Mouse (Mus musculus) E14TG2a.4 (cell line): ENCODE data around the gene Ppara.

ENCODE experiments used
- H3K27me3 ChIP-seq: 2 replicates; pipeline ENCODE4 v1.6.1; 2014; ENCODE audit warnings: low read length, control low read depth; ENCODE audit not compliant: insufficient read depth
- H3K36me3 ChIP-seq: 2 replicates; pipeline ENCODE4 v1.6.1; 2014; ENCODE audit warnings: low read length, control low read depth; ENCODE audit not compliant: insufficient read depth
- H3K4me1 ChIP-seq: replicated peaks from 2 replicates; pipeline ENCODE4 v1.6.1; 2014; ENCODE audit warnings: low read depth, low read length, control low read depth
- H3K4me3 ChIP-seq: replicated peaks from 2 replicates; pipeline ENCODE4 v1.5.1; 2014; ENCODE audit warnings: mild to moderate bottlenecking, low read length
- H3K9me3 ChIP-seq: 2 replicates; pipeline ENCODE4 v1.6.1; 2014; ENCODE audit warnings: low read length, control low read depth
- CTCF ChIP-seq: conservative IDR thresholded peaks from 2 replicates; pipeline ENCODE4 v1.5.1; 2014; ENCODE audit warnings: low read length
- NANOG ChIP-seq: IDR thresholded peaks from 2 replicates; pipeline ENCODE4 v1.6.1; 2014; ENCODE audit warnings: borderline replicate concordance, low read length, mixed read lengths
- POU5F1 ChIP-seq: IDR thresholded peaks from 2 replicates; pipeline ENCODE4 v1.6.1; 2014; ENCODE audit warnings: low read length, borderline replicate concordance

Gene Ppara

GRCm38 (mm10) chr15:85810462-85810805, 75.7 kb downstream of the Ppara start:
- TF ChIP-seq CTCF: no peak
- TF ChIP-seq POU5F1: no peak
- no peak for TF ChIP-seq NANOG
- Histone ChIP-seq H3K9me3 (peaks cover 10% of the 10 kb centered on the region), H3K27me3 (peaks cover 9% of the 10 kb centered on the region)

DNA sequence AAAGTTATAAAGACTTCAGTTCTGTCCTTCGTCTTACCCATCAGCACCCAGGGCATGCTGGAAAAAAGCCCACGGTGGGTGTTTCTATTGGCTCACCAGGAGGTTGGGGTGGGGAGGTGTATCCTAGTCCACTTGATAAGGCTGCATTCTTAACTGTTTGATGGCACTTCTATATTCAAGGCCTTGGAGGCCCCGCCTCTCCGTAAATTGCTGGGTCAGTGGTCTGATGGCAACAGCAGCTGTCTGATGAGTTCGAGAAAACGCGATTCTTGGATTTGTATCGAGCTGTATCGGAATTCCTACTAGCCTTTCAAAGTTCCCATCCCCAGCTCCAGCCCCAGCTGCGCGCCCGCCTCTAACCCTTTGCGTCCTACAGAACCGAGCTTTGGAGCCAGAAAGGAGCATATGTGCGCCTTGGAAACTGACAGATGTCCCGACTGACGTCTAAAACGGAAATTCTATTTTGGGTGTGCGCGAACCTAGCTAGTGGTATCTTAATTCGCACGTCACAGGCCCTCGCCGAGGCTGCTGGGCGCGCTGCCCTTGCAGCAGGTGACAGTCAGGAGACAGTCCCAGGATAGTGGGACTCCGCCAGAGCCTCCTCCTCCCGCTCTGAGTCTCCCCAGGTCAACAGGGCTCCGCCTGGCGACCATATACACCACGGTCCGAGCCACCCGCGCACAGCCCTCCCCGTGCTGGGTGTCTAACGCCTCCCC, 76.2 kb downstream of the Ppara start:
- peaks cover 30% of the 10 kb centered on the region for H3K4me1 ChIP-seq
- peaks cover 23% of the 10 kb centered on the region for H3K36me3 ChIP-seq
- peak overlapping the region; percentile 88 for H3K4me3 ChIP-seq
- peaks cover 14% of the 10 kb centered on the region for H3K27me3 ChIP-seq
- TF ChIP-seq POU5F1 (no peak), NANOG (no peak), CTCF (no peak)
- peaks cover 15% of the 10 kb centered on the region for H3K9me3 ChIP-seq

More at GRCm38 (mm10) chr15:85810462-85810805, 75.7 kb downstream of the Ppara start:
- Histone ChIP-seq H3K4me1 (peaks cover 30% of the 10 kb centered on the region), H3K4me3 (peak overlapping the region; percentile 88), H3K36me3 (peaks cover 23% of the 10 kb centered on the region)

GRCm38 (mm10) chr15:85811535-85812277, 76.9 kb downstream of the Ppara start, which contains the start of gene Cdpf1:
Gene Cdpf1, minus strand, starts transcription at chr15:85811697.
- peak within 1 kb of the TSS; percentile 88 for H3K4me3 ChIP-seq
- peaks cover 21% of the 10 kb centered on the region for H3K9me3 ChIP-seq
- TF ChIP-seq NANOG (no peak), POU5F1 (no peak), CTCF (no peak)
- H3K27me3 ChIP-seq: peaks cover 20% of the 10 kb centered on the region
- peaks cover 23% of the 10 kb centered on the region for H3K36me3 ChIP-seq
- H3K4me1 ChIP-seq: peaks cover 30% of the 10 kb centered on the region

GRCm38 (mm10) chr15:85813428-85813827, 78.6 kb downstream of the Ppara start:
- H3K9me3 ChIP-seq: peaks cover 21% of the 10 kb centered on the region
- TF ChIP-seq NANOG (peak; percentile 89), POU5F1 (no peak)
- H3K27me3 ChIP-seq: peaks cover 32% of the 10 kb centered on the region
- peaks cover 30% of the 10 kb centered on the region for H3K4me1 ChIP-seq
- H3K36me3 ChIP-seq: peaks cover 8% of the 10 kb centered on the region
- H3K4me3 ChIP-seq: no peak overlapping the region

GRCm38 (mm10) chr15:85821203-85822010, 86.6 kb downstream of the Ppara start, which contains the start of gene Pkdrej:
Gene Pkdrej, minus strand, starts transcription at chr15:85821734.
- Histone ChIP-seq H3K4me3 (peak within 1 kb of the TSS; percentile 76), H3K27me3 (peaks cover 65% of the 10 kb centered on the region), H3K9me3 (0 out of 2 replicates have a peak, but pooled peaks cover 2% of the 10 kb centered on the region), H3K4me1 (peaks cover 10% of the 10 kb centered on the region; the same call in 1 of the 2 replicates), H3K36me3 (no peaks in the 10 kb centered on the region)
- TF ChIP-seq CTCF (no peak), NANOG (no peak), POU5F1 (no peak)

GRCm38 (mm10) chr15:85822011-85822359, 87.2 kb downstream of the Ppara start:
- Histone ChIP-seq H3K9me3 (no peaks in the 10 kb centered on the region), H3K4me1 (peaks cover 10% of the 10 kb centered on the region; the same call in 1 of the 2 replicates), H3K27me3 (peaks cover 62% of the 10 kb centered on the region), H3K4me3 (peak overlapping the region; percentile 76), H3K36me3 (no peaks in the 10 kb centered on the region)
- no peak for TF ChIP-seq POU5F1
- TF ChIP-seq NANOG: no peak
- no peak for TF ChIP-seq CTCF

DNA sequence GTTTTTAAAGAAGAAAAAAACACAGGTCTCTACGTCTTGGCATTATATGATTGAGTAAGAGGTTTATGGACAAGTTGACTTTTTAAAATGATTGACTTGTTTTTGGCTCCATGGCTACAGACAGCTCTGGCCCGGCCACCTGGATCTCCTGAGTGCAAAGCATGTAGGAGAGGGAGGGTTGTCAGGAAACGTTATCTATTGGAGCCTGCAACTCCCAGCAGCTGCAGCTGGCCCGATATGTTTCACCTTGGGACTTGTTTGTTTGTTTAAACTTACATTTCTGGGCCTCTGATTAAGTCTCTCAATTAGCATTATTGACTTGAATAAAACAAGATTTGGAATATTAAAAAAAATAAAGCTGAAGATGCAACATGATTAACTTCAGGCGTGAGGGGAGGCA, 91.9 kb downstream of the Ppara start:
- Histone ChIP-seq H3K4me3 (no peak overlapping the region), H3K36me3 (no peaks in the 10 kb centered on the region), H3K27me3 (peaks cover 27% of the 10 kb centered on the region), H3K9me3 (no peaks in the 10 kb centered on the region), H3K4me1 (peaks cover 18% of the 10 kb centered on the region)
- no peak for TF ChIP-seq POU5F1
- TF ChIP-seq NANOG: no peak
- TF ChIP-seq CTCF: no peak

- TF ChIP-seq CTCF (no peak), POU5F1 (no peak), NANOG (no peak)
- H3K9me3 ChIP-seq: no peaks in the 10 kb centered on the region
- H3K4me1 ChIP-seq: peaks cover 23% of the 10 kb centered on the region
- peaks cover 20% of the 10 kb centered on the region for H3K27me3 ChIP-seq
- H3K36me3 ChIP-seq: no peaks in the 10 kb centered on the region
- H3K4me3 ChIP-seq: no peak overlapping the region
These were observed 93.3 kb downstream of the Ppara start for GRCm38 (mm10) chr15:85828071-85828470.
